Mouse (Mus musculus): ENCODE data around the gene Zdhhc7. TPM values are rescaled to one million over a fixed set of nuclear protein-coding genes. Genes with fewer than 3 reads are reported as not detected.
A peak's percentile ranks its signal among the peaks of the same experiment; 100 is the strongest.

The Zdhhc7 gene
- polyA plus RNA-seq, 1 experiment from 2014 or later: 24.7 TPM

- Histone ChIP-seq H3K4me1 (ENCODE audit: control insufficient read depth, insufficient read depth, low read length) (peaks cover 21% of the 10 kb centered on the region), H3K9me3 (replicated peaks; ENCODE audit: control insufficient read depth, low read length) (no peaks in the 10 kb centered on the region), H3K4me2 (no peak overlapping the region), H3K36me3 (ENCODE audit: control insufficient read depth, insufficient read depth, low read length) (no peaks in the 10 kb centered on the region), H3K27ac (ENCODE audit: low read depth, low read length) (0 out of 2 replicates have a peak overlapping the region, but pooled peaks have one; percentile 3), H3K9ac (ENCODE audit: low read depth, low read length) (no peak overlapping the region), H3K27me3 (ENCODE audit: control insufficient read depth, insufficient read depth, low read length) (peaks cover 15% of the 10 kb centered on the region; the same call in 1 of the 2 replicates), H3K4me3 (ENCODE audit: low read depth, low read length) (no peak overlapping the region)
- WGBS (ENCODE audit: insufficient replicate concordance): 43% methylated on average over 14 of the region's 14 CpGs
- no peak; the same call in 1 of the 2 replicates for ATAC-seq (replicated peaks; ENCODE audit: insufficient number of reproducible peaks, low FRiP score, low TSS enrichment)
Measured at GRCm38 (mm10) chr8:120046258-120047020, 54.8 kb downstream of the Zdhhc7 start.

GRCm38 (mm10) chr8:120045471-120045870 is 55.8 kb downstream of the Zdhhc7 start:
- ATAC-seq (replicated peaks; ENCODE audit: insufficient number of reproducible peaks, low FRiP score, low TSS enrichment): no peak

GRCm38 (mm10) chr8:120044907-120045306 is 56.4 kb downstream of the Zdhhc7 start:
- peaks cover 15% of the 10 kb centered on the region; the same call in 1 of the 2 replicates for H3K27me3 ChIP-seq (ENCODE audit: control insufficient read depth, insufficient read depth, low read length)
- 91% methylated on average over 8 of the region's 8 CpGs for WGBS (ENCODE audit: insufficient replicate concordance)
- no peak overlapping the region for H3K4me3 ChIP-seq (ENCODE audit: low read depth, low read length)
- H3K4me1 ChIP-seq (ENCODE audit: control insufficient read depth, insufficient read depth, low read length): peaks cover 26% of the 10 kb centered on the region
- H3K9ac ChIP-seq (ENCODE audit: low read depth, low read length): no peak overlapping the region
- no peak overlapping the region for H3K4me2 ChIP-seq
- ATAC-seq (replicated peaks; ENCODE audit: insufficient number of reproducible peaks, low FRiP score, low TSS enrichment): no peak
- no peaks in the 10 kb centered on the region for H3K9me3 ChIP-seq (replicated peaks; ENCODE audit: control insufficient read depth, low read length)
- no peaks in the 10 kb centered on the region for H3K36me3 ChIP-seq (ENCODE audit: control insufficient read depth, insufficient read depth, low read length)
- no peak overlapping the region for H3K27ac ChIP-seq (ENCODE audit: low read depth, low read length)

More at GRCm38 (mm10) chr8:120045471-120045870, 55.8 kb downstream of the Zdhhc7 start:
- Histone ChIP-seq H3K27me3 (ENCODE audit: control insufficient read depth, insufficient read depth, low read length) (peaks cover 15% of the 10 kb centered on the region; the same call in 1 of the 2 replicates), H3K4me3 (ENCODE audit: low read depth, low read length) (no peak overlapping the region), H3K9me3 (replicated peaks; ENCODE audit: control insufficient read depth, low read length) (no peaks in the 10 kb centered on the region), H3K9ac (ENCODE audit: low read depth, low read length) (no peak overlapping the region), H3K36me3 (ENCODE audit: control insufficient read depth, insufficient read depth, low read length) (no peaks in the 10 kb centered on the region), H3K4me1 (ENCODE audit: control insufficient read depth, insufficient read depth, low read length) (peaks cover 23% of the 10 kb centered on the region), H3K4me2 (no peak overlapping the region), H3K27ac (ENCODE audit: low read depth, low read length) (no peak overlapping the region)
- WGBS (ENCODE audit: insufficient replicate concordance): 50% methylated on average over 5 of the region's 5 CpGs

- no peak for ATAC-seq (replicated peaks; ENCODE audit: insufficient number of reproducible peaks, low FRiP score, low TSS enrichment)
- WGBS (ENCODE audit: insufficient replicate concordance): 68% methylated on average over 10 of the region's 10 CpGs
- Histone ChIP-seq H3K9me3 (replicated peaks; ENCODE audit: control insufficient read depth, low read length) (no peaks in the 10 kb centered on the region), H3K36me3 (ENCODE audit: control insufficient read depth, insufficient read depth, low read length) (no peaks in the 10 kb centered on the region), H3K4me2 (no peak overlapping the region), H3K27me3 (ENCODE audit: control insufficient read depth, insufficient read depth, low read length) (peaks cover 22% of the 10 kb centered on the region; the same call in 1 of the 2 replicates), H3K4me1 (ENCODE audit: control insufficient read depth, insufficient read depth, low read length) (peaks cover 36% of the 10 kb centered on the region), H3K27ac (ENCODE audit: low read depth, low read length) (no peak overlapping the region), H3K9ac (ENCODE audit: low read depth, low read length) (no peak overlapping the region), H3K4me3 (ENCODE audit: low read depth, low read length) (no peak overlapping the region)
Measured at GRCm38 (mm10) chr8:120042542-120043312, 58.6 kb downstream of the Zdhhc7 start.

GRCm38 (mm10) chr8:120040861-120041260 is 60.4 kb downstream of the Zdhhc7 start:
- H3K4me2 ChIP-seq: no peak overlapping the region
- no peaks in the 10 kb centered on the region for H3K9me3 ChIP-seq (replicated peaks; ENCODE audit: control insufficient read depth, low read length)
- no peaks in the 10 kb centered on the region for H3K36me3 ChIP-seq (ENCODE audit: control insufficient read depth, insufficient read depth, low read length)
- peak overlapping the region; percentile 54; the same call in 1 of the 2 replicates for H3K27ac ChIP-seq (ENCODE audit: low read depth, low read length)
- H3K27me3 ChIP-seq (ENCODE audit: control insufficient read depth, insufficient read depth, low read length): peaks cover 23% of the 10 kb centered on the region; the same call in 1 of the 2 replicates
- peaks cover 45% of the 10 kb centered on the region for H3K4me1 ChIP-seq (ENCODE audit: control insufficient read depth, insufficient read depth, low read length)
- no peak overlapping the region for H3K4me3 ChIP-seq (ENCODE audit: low read depth, low read length)
- WGBS (ENCODE audit: insufficient replicate concordance): 13% methylated on average over 1 of the region's 1 CpGs
- H3K9ac ChIP-seq (ENCODE audit: low read depth, low read length): no peak overlapping the region
- ATAC-seq (replicated peaks; ENCODE audit: insufficient number of reproducible peaks, low FRiP score, low TSS enrichment): peak; percentile 32; the same call in 1 of the 2 replicates

- H3K4me3 ChIP-seq (ENCODE audit: low read depth, low read length): no peak overlapping the region
- H3K4me2 ChIP-seq: no peak overlapping the region
- H3K36me3 ChIP-seq (ENCODE audit: control insufficient read depth, insufficient read depth, low read length): no peaks in the 10 kb centered on the region
- H3K9me3 ChIP-seq (replicated peaks; ENCODE audit: control insufficient read depth, low read length): no peaks in the 10 kb centered on the region
- H3K27me3 ChIP-seq (ENCODE audit: control insufficient read depth, insufficient read depth, low read length): peaks cover 23% of the 10 kb centered on the region; the same call in 1 of the 2 replicates
- no peak overlapping the region for H3K27ac ChIP-seq (ENCODE audit: low read depth, low read length)
- no peak overlapping the region for H3K9ac ChIP-seq (ENCODE audit: low read depth, low read length)
- no peak for ATAC-seq (replicated peaks; ENCODE audit: insufficient number of reproducible peaks, low FRiP score, low TSS enrichment)
- H3K4me1 ChIP-seq (ENCODE audit: control insufficient read depth, insufficient read depth, low read length): peaks cover 45% of the 10 kb centered on the region
- 55% methylated on average over 11 of the region's 11 CpGs for whole genome bisulfite sequencing (ENCODE audit: insufficient replicate concordance)
Measured at GRCm38 (mm10) chr8:120039313-120039919, 61.9 kb downstream of the Zdhhc7 start.

GRCm38 (mm10) chr8:120038741-120039140 is 62.5 kb downstream of the Zdhhc7 start:
- Histone ChIP-seq H3K27me3 (ENCODE audit: control insufficient read depth, insufficient read depth, low read length) (peaks cover 18% of the 10 kb centered on the region; the same call in 1 of the 2 replicates), H3K27ac (ENCODE audit: low read depth, low read length) (no peak overlapping the region), H3K9me3 (replicated peaks; ENCODE audit: control insufficient read depth, low read length) (no peaks in the 10 kb centered on the region), H3K4me3 (ENCODE audit: low read depth, low read length) (no peak overlapping the region), H3K36me3 (ENCODE audit: control insufficient read depth, insufficient read depth, low read length) (no peaks in the 10 kb centered on the region), H3K9ac (ENCODE audit: low read depth, low read length) (no peak overlapping the region), H3K4me1 (ENCODE audit: control insufficient read depth, insufficient read depth, low read length) (peaks cover 45% of the 10 kb centered on the region), H3K4me2 (no peak overlapping the region)
- no peak for ATAC-seq (replicated peaks; ENCODE audit: insufficient number of reproducible peaks, low FRiP score, low TSS enrichment)
- 90% methylated on average over 12 of the region's 12 CpGs for WGBS (ENCODE audit: insufficient replicate concordance)

- Histone ChIP-seq H3K36me3 (ENCODE audit: control insufficient read depth, insufficient read depth, low read length) (no peaks in the 10 kb centered on the region), H3K27ac (ENCODE audit: low read depth, low read length) (no peak overlapping the region), H3K27me3 (ENCODE audit: control insufficient read depth, insufficient read depth, low read length) (peaks cover 9% of the 10 kb centered on the region; the same call in 1 of the 2 replicates), H3K9me3 (replicated peaks; ENCODE audit: control insufficient read depth, low read length) (no peaks in the 10 kb centered on the region), H3K4me2 (no peak overlapping the region), H3K4me3 (ENCODE audit: low read depth, low read length) (no peak overlapping the region), H3K4me1 (ENCODE audit: control insufficient read depth, insufficient read depth, low read length) (peaks cover 45% of the 10 kb centered on the region), H3K9ac (ENCODE audit: low read depth, low read length) (no peak overlapping the region)
- no peak for ATAC-seq (replicated peaks; ENCODE audit: insufficient number of reproducible peaks, low FRiP score, low TSS enrichment)
- WGBS (ENCODE audit: insufficient replicate concordance): 79% methylated on average over 8 of the region's 8 CpGs
Measured at GRCm38 (mm10) chr8:120037611-120038010, 63.7 kb downstream of the Zdhhc7 start.

Data from heart, embryonic 11.5 days (tissue).